Mouse (Mus musculus) hindbrain, embryonic 12.5 days (tissue): ENCODE measurements around the gene Ccnd3. TPM values are rescaled to one million over a fixed set of nuclear protein-coding genes. Genes with fewer than 3 reads are reported as not detected.

ENCODE experiments used
- ATAC-seq: fragments of 200-750 bp; cut with Nextera tagmentation; 2 replicates; pipeline ENCODE4 v1.8.0; 2017; ENCODE audit warnings: moderate TSS enrichment; ENCODE audit not compliant: low FRiP score
- H3K27ac ChIP-seq: fragments of 300-500 bp; sonication (generic); 2 replicates; pipeline ENCODE4 v1.5.1; 2016; ENCODE audit warnings: mild to moderate bottlenecking
- H3K27me3 ChIP-seq: fragments of 300-500 bp; sonication (generic); 2 replicates; pipeline ENCODE4 v1.6.1; 2016; ENCODE audit warnings: mild to moderate bottlenecking
- H3K36me3 ChIP-seq: fragments of 300-500 bp; sonication (generic); 2 replicates; pipeline ENCODE4 v1.6.1; 2016; ENCODE audit warnings: mild to moderate bottlenecking
- H3K4me1 ChIP-seq: fragments of 300-500 bp; sonication (generic); 2 replicates; pipeline ENCODE4 v1.6.1; 2016
- H3K4me2 ChIP-seq: fragments of 300-500 bp; sonication (generic); replicated peaks from 2 replicates; pipeline ENCODE4 v1.6.1; 2016; ENCODE audit warnings: mild to moderate bottlenecking
- H3K4me3 ChIP-seq: fragments of 300-500 bp; sonication (generic); 2 replicates; pipeline ENCODE4 v1.5.1; 2016; ENCODE audit warnings: mild to moderate bottlenecking
- H3K9ac ChIP-seq: fragments of 300-500 bp; sonication (generic); 2 replicates; pipeline ENCODE4 v1.6.1; 2016; ENCODE audit warnings: mild to moderate bottlenecking, moderate library complexity
- H3K9me3 ChIP-seq: fragments of 300-500 bp; sonication (generic); replicated peaks from 2 replicates; pipeline ENCODE4 v1.6.1; 2016; ENCODE audit warnings: mild to moderate bottlenecking
- WGBS: fragments of 180-500 bp; shearing (Covaris S2); methylation state at CpG from one replicate; pipeline ENCODE4 v1.1.7; 2016; 5-methylcytosine and 5-hydroxymethylcytosine counted together
- polyA plus RNA-seq: library from polyadenylated mRNA; unstranded; fragments of >200 nt; fragmentation: Nextera tagmentation; extraction: Ambion mirVana; gene quantifications from 2 replicates; pipeline ENCODE4 v1.2.1, GENCODE M21; 2016

The Ccnd3 gene
- polyA plus RNA-seq, 1 experiment from 2014 or later: 177 TPM

GRCm38 (mm10) chr17:47468466-47468865, 36.4 kb upstream of the Ccnd3 start:
- no peak overlapping the region for H3K9ac ChIP-seq
- H3K27ac ChIP-seq: no peak overlapping the region
- peaks cover 11% of the 10 kb centered on the region for H3K4me1 ChIP-seq
- H3K27me3 ChIP-seq: peaks cover 64% of the 10 kb centered on the region
- WGBS: 3% methylated on average over 34 of the region's 34 CpGs
- peak overlapping the region; percentile 34 for H3K4me2 ChIP-seq
- ATAC-seq: no peak
- no peaks in the 10 kb centered on the region for H3K9me3 ChIP-seq
- peak overlapping the region; percentile 23 for H3K4me3 ChIP-seq
- H3K36me3 ChIP-seq: no peaks in the 10 kb centered on the region

- Histone ChIP-seq H3K4me1 (peaks cover 11% of the 10 kb centered on the region), H3K27ac (no peak overlapping the region), H3K4me3 (no peak overlapping the region), H3K27me3 (peaks cover 57% of the 10 kb centered on the region), H3K9me3 (no peaks in the 10 kb centered on the region), H3K9ac (no peak overlapping the region), H3K4me2 (no peak overlapping the region), H3K36me3 (no peaks in the 10 kb centered on the region)
- no peak for ATAC-seq
- WGBS: 83% methylated on average over 4 of the region's 4 CpGs
These were observed 35.2 kb upstream of the Ccnd3 start for GRCm38 (mm10) chr17:47469642-47470041.

GRCm38 (mm10) chr17:47470121-47470520, 34.7 kb upstream of the Ccnd3 start:
- no peak overlapping the region for H3K27ac ChIP-seq
- no peaks in the 10 kb centered on the region for H3K9me3 ChIP-seq
- no peak for ATAC-seq
- H3K4me2 ChIP-seq: no peak overlapping the region
- H3K27me3 ChIP-seq: peaks cover 52% of the 10 kb centered on the region
- H3K9ac ChIP-seq: no peak overlapping the region
- H3K4me1 ChIP-seq: peaks cover 11% of the 10 kb centered on the region
- no peak overlapping the region for H3K4me3 ChIP-seq
- WGBS: 94% methylated on average over 4 of the region's 4 CpGs
- H3K36me3 ChIP-seq: no peaks in the 10 kb centered on the region

DNA sequence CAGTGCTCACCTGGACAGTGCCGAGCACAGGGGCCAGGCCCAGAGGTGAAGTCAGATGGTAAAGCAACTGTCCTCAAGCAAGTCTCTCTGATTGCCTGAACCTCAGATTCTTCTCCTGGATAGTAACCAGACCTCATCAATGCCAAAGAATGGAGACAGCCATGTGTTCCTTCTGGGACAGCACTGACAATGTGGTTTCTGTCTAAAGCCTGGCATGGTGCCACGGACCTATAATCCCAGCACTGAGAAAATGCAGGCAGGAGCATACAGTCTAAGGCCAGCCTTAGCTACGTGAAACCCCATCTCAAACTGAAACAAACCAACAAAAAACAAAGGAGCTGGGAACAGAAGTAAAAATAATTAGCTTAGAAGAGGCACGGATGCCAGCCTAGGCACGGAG, 34.2 kb upstream of the Ccnd3 start:
- H3K4me3 ChIP-seq: no peak overlapping the region
- ATAC-seq: no peak
- H3K27me3 ChIP-seq: peaks cover 47% of the 10 kb centered on the region
- no peak overlapping the region for H3K27ac ChIP-seq
- 80% methylated on average over 5 of the region's 5 CpGs for WGBS
- peaks cover 11% of the 10 kb centered on the region for H3K4me1 ChIP-seq
- no peaks in the 10 kb centered on the region for H3K36me3 ChIP-seq
- H3K9ac ChIP-seq: no peak overlapping the region
- no peak overlapping the region for H3K4me2 ChIP-seq
- no peaks in the 10 kb centered on the region for H3K9me3 ChIP-seq

- peaks cover 27% of the 10 kb centered on the region for H3K27me3 ChIP-seq
- H3K9me3 ChIP-seq: no peaks in the 10 kb centered on the region
- peaks cover 4% of the 10 kb centered on the region; the same call in 1 of the 2 replicates for H3K4me1 ChIP-seq
- WGBS: 45% methylated on average over 15 of the region's 15 CpGs
- no peaks in the 10 kb centered on the region for H3K36me3 ChIP-seq
- no peak for ATAC-seq
- no peak overlapping the region for H3K4me3 ChIP-seq
- no peak overlapping the region for H3K27ac ChIP-seq
- no peak overlapping the region for H3K9ac ChIP-seq
- no peak overlapping the region for H3K4me2 ChIP-seq
These were observed 32.2 kb upstream of the Ccnd3 start for GRCm38 (mm10) chr17:47472435-47473350.

DNA sequence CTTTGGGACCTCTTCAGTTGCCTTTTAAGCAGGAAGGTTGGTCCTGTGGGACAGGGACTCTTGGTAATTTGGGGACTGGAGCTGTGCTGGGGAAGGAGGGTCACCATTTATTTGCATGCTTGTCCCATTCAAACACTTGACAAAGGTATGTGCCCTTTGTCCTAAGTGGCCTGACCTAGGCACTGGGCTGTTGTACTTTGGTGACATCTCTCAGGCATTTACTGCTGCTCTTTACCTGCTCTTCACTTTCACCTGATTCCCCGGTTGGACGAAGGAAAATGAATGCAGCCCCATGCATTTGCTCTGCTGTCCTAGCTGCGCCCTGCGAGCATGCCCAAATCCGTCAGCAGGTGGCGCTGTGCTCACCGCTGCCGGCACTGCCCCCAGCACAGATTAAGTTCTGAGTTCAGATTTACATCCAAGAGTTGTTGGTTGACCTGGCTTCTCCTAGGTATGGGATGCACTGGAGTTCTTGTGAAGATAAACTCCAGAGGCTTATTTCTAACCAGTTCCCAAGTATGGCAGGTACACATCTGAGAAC, 31.3 kb upstream of the Ccnd3 start:
- no peak for ATAC-seq
- 10% methylated on average over 8 of the region's 8 CpGs for WGBS
- H3K4me3 ChIP-seq: no peak overlapping the region
- no peak overlapping the region for H3K27ac ChIP-seq
- H3K9me3 ChIP-seq: no peaks in the 10 kb centered on the region
- peaks cover 19% of the 10 kb centered on the region for H3K27me3 ChIP-seq
- no peak overlapping the region for H3K9ac ChIP-seq
- no peaks in the 10 kb centered on the region for H3K36me3 ChIP-seq
- no peaks in the 10 kb centered on the region for H3K4me1 ChIP-seq
- H3K4me2 ChIP-seq: no peak overlapping the region

DNA sequence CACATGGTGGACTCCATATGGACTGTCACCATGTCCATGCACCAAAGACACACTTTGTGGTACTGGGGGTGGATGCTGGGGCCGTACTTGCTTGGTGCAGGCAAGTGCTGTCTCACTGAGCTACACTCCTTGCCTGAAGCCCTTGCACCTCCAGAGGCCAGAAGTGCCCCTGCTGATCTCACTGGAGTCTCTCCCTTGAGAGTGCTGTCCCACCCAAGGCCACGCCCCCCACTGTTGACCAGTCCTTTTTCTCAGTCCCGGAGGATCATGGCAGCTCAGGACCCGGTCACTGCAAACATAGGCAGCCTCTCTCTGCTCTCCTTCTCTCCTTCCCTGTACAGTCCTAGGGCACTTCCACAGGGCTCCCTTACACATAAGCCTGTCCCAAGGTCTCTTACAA, 30.6 kb upstream of the Ccnd3 start:
- ATAC-seq: no peak
- H3K27ac ChIP-seq: no peak overlapping the region

DNA sequence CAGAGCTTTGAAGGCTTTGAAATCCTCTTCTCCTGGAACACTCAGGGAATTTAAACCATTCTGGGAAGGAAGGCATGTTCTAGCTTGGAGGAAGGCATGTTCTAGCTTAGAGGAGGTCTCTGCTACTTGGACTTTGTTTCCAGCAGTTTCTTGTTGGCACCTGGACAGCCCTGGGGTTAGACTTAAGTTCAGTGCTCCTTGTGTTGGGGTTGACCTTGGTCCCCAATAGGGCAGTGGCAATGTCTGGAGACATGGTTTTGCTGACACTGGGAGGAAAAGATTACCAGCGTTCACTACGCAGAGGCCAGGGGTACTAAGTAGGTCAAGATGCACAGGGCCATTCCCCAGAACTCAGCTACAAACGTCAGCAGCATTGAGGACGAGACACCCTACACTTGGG, 29.7 kb upstream of the Ccnd3 start:
- Histone ChIP-seq H3K9me3 (no peaks in the 10 kb centered on the region), H3K4me2 (no peak overlapping the region), H3K4me3 (no peak overlapping the region), H3K27me3 (peaks cover 2% of the 10 kb centered on the region), H3K4me1 (no peaks in the 10 kb centered on the region), H3K9ac (no peak overlapping the region), H3K36me3 (no peaks in the 10 kb centered on the region), H3K27ac (no peak overlapping the region)
- ATAC-seq: no peak
- WGBS: 85% methylated on average over 4 of the region's 4 CpGs

More for the DNA sequence above, 30.6 kb upstream of the Ccnd3 start:
- WGBS: 86% methylated on average over 4 of the region's 4 CpGs
- no peak overlapping the region for H3K4me2 ChIP-seq
- no peak overlapping the region for H3K4me3 ChIP-seq
- no peaks in the 10 kb centered on the region for H3K36me3 ChIP-seq
- no peaks in the 10 kb centered on the region for H3K4me1 ChIP-seq
- H3K9ac ChIP-seq: no peak overlapping the region
- peaks cover 12% of the 10 kb centered on the region for H3K27me3 ChIP-seq
- H3K9me3 ChIP-seq: no peaks in the 10 kb centered on the region

- Histone ChIP-seq H3K27me3 (no peaks in the 10 kb centered on the region), H3K36me3 (no peaks in the 10 kb centered on the region), H3K27ac (no peak overlapping the region), H3K9ac (no peak overlapping the region), H3K4me3 (no peak overlapping the region), H3K4me1 (no peaks in the 10 kb centered on the region), H3K4me2 (no peak overlapping the region), H3K9me3 (no peaks in the 10 kb centered on the region)
- 62% methylated on average over 3 of the region's 3 CpGs for WGBS
- no peak for ATAC-seq
These were observed 29.1 kb upstream of the Ccnd3 start for GRCm38 (mm10) chr17:47475714-47476113.

DNA sequence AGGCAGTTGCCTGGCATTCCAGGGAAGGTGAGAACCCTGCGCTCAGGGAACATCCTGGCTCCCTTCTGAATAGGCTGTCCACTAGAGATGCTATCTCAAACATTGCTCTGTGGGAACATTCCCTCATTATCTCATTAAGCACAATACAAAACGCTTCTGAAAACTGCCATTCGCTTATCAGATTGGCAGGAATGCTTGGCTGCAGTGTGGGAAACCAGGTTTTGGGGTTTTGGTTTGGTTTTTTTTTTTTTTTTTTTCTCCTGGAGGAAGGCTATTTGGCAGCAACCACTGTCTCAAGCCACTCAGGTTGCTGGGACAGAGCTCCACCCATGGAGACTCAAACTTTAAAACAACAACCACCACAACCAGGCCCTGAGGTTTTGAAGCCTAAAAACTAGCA, 25.0 kb upstream of the Ccnd3 start:
- H3K9ac ChIP-seq: no peak overlapping the region
- WGBS: 78% methylated on average over 3 of the region's 3 CpGs
- H3K4me3 ChIP-seq: no peak overlapping the region
- no peak for ATAC-seq
- no peaks in the 10 kb centered on the region for H3K9me3 ChIP-seq
- no peaks in the 10 kb centered on the region for H3K36me3 ChIP-seq
- no peak overlapping the region for H3K27ac ChIP-seq
- peaks cover 5% of the 10 kb centered on the region for H3K4me1 ChIP-seq
- no peaks in the 10 kb centered on the region for H3K27me3 ChIP-seq
- H3K4me2 ChIP-seq: no peak overlapping the region

DNA sequence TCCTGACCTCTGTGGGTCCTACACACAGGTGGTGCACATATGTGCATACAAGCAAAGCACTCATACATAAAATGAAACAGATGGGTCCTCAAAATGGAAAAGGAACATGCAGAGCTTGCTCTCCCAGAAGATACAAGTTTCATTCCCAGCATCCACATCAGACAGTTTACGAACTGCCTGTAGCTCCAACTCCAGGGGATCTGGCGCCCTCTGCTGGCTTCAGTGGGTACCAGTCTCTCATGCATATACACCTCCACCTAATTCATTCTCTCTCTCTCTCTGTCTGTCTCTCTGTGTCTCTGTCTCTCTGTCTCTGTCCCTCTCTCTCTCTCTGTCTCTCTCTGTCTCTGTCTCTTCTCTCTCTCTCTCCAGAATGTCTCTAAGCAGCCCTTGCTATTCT, 22.4 kb upstream of the Ccnd3 start:
- H3K36me3 ChIP-seq: peaks cover under 1% of the 10 kb centered on the region; the same call in 1 of the 2 replicates
- H3K4me1 ChIP-seq: peaks cover 14% of the 10 kb centered on the region
- ATAC-seq: no peak
- WGBS: 41% methylated on average over 2 of the region's 2 CpGs
- no peaks in the 10 kb centered on the region for H3K9me3 ChIP-seq
- H3K27me3 ChIP-seq: no peaks in the 10 kb centered on the region
- no peak overlapping the region for H3K4me3 ChIP-seq
- no peak overlapping the region for H3K4me2 ChIP-seq
- no peak overlapping the region for H3K9ac ChIP-seq
- no peak overlapping the region for H3K27ac ChIP-seq

DNA sequence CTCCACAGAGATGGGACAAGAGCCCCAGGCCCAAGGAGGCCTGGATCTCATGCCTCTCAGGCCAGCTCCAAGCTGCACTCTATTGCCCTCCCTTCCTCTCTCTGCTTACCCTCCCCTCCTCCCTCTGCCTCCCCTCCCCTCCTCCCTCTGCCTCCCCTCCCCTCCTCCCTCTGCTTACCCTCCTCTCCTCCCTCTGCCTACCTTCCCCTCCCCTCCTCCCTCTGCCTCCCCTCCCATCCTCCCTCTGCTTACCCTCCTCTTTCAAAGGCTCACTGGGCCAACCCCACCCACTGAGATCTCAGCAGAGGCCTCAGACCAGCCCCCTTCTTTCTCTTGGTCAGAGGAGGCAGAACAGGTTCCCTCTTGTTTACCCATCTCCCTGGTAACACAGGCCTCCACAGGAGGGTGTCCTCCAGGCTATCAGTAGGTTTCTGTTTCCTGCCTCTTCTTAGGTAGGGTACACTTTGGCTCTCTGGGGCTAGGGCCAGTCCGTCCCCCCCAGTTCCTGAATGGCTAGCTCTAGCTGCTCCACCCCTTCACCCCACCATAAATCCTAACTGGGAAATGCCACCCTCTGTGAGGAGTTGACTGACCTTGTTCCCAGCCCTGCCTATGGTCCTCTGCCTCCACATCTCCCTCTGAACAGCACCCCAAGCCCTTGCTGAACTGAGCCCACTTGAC, 20.5 kb upstream of the Ccnd3 start:
- 14% methylated on average over 1 of the region's 1 CpGs for WGBS
- peak; percentile 38; the same call in 1 of the 2 replicates for ATAC-seq
- Histone ChIP-seq H3K27ac (peak overlapping the region; percentile 23), H3K36me3 (peaks cover 15% of the 10 kb centered on the region), H3K4me1 (peaks cover 14% of the 10 kb centered on the region), H3K4me2 (no peak overlapping the region), H3K27me3 (no peaks in the 10 kb centered on the region), H3K4me3 (no peak overlapping the region), H3K9ac (no peak overlapping the region), H3K9me3 (no peaks in the 10 kb centered on the region)
